ENCODE assay signal across 16 mouse cellular contexts in the genomic region with DNA sequence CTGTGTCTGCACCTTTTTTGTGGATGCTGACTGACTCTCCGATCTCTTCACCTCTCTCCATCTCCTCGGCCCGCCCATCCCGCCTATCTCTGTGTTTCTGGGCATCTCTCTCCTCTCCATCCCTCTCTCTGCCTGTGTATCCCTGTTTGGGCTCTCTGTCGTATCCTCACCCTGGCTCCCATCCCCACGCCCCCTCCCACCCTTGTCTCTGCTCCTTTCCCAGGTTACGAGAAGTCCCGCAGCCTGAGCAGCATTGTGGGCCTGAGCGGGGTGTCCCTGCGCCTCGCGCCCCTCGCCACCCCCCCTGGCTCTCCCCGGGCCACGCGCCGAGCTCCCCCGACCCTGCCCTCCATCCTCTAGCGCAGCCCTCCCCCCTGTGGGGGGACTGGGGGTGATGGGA. TPM values are rescaled to one million over a fixed set of nuclear protein-coding genes. Genes with fewer than 3 reads are reported as not detected.
A peak's percentile ranks its signal among the peaks of the same experiment; 100 is the strongest.
DNase-seq lines count a peak whose midpoint lies in the region; ATAC-seq lines count a peak whose summit lies in the region.
"Had no signal": no experiment of that assay in that cellular context is flagged by ENCODE, and none has a peak within 500 bp of the region (broad histone marks: within the 10 kb centered on the region; RNA-seq: fewer than 3 reads in every experiment).

No protein-coding gene starts in this region.

- DNase-seq in cerebellum, adult 11-12 months: peak; percentile 60
- peak; percentile 52 to 62 for DNase-seq in cerebellum, postnatal 25 days
- DNase-seq in left cerebral cortex, postnatal 25 days (ENCODE audit: low spot score in 2 of 2): no peak
- DNase-seq in ovary, postnatal 14 days (ENCODE audit: low spot score): no peak
- DNase-seq: gastrocnemius, postnatal 10 days; liver; lung, adult 18-20 months; lung, postnatal 36 days had no signal

- peaks cover 54% of the 10 kb centered on the region for H3K27me3 ChIP-seq in hindbrain, embryonic 12.5 days
- peaks cover 19% of the 10 kb centered on the region for H3K27me3 ChIP-seq in hindbrain, embryonic 16.5 days (replicated peaks; ENCODE audit: control insufficient read depth, insufficient read depth, low read length)
- H3K27me3 ChIP-seq in midbrain, embryonic 13.5 days: peaks cover 51% of the 10 kb centered on the region
- H3K27me3 ChIP-seq: CH12.LX had no signal

- no peak overlapping the region for H3K4me3 ChIP-seq in hindbrain, embryonic 12.5 days
- H3K4me3 ChIP-seq in hindbrain, embryonic 16.5 days (ENCODE audit: low read length): no peak overlapping the region
- no peak overlapping the region for H3K4me3 ChIP-seq in midbrain, embryonic 13.5 days (replicated peaks)
- H3K4me3 ChIP-seq: intestine, embryonic 15.5 days; stomach, embryonic 15.5 days had no signal

- peaks cover 34% of the 10 kb centered on the region for H3K4me1 ChIP-seq in hindbrain, embryonic 12.5 days
- no peaks in the 10 kb centered on the region for H3K4me1 ChIP-seq in hindbrain, embryonic 16.5 days (ENCODE audit: control insufficient read depth, insufficient read depth, low read depth, low read length)
- peaks cover 40% of the 10 kb centered on the region for H3K4me1 ChIP-seq in midbrain, embryonic 13.5 days (replicated peaks)

- 11% methylated on average over 19 of the region's 19 CpGs for WGBS in hindbrain, embryonic 12.5 days
- 16% methylated on average over 19 of the region's 19 CpGs for WGBS in hindbrain, embryonic 16.5 days
- 10% methylated on average over 19 of the region's 19 CpGs for WGBS in midbrain, embryonic 13.5 days

- ATAC-seq in cerebellum, adult (ENCODE audit: insufficient number of reproducible peaks, low FRiP score, low TSS enrichment): no peak
- no peak for ATAC-seq in hindbrain, embryonic 12.5 days (ENCODE audit: low FRiP score)
- no peak for ATAC-seq in hindbrain, embryonic 16.5 days
- ATAC-seq in midbrain, embryonic 13.5 days: no peak
- ATAC-seq: intestine, embryonic 15.5 days had no signal

- H3K4me2 ChIP-seq in hindbrain, embryonic 12.5 days (replicated peaks): peak overlapping the region; percentile 30
- no peak overlapping the region for H3K4me2 ChIP-seq in hindbrain, embryonic 16.5 days (ENCODE audit: low read length)
- H3K4me2 ChIP-seq in midbrain, embryonic 13.5 days (replicated peaks): peak overlapping the region; percentile 33
- H3K4me2 ChIP-seq: intestine, embryonic 15.5 days; stomach, embryonic 15.5 days had no signal

- no peaks in the 10 kb centered on the region for H3K36me3 ChIP-seq in hindbrain, embryonic 12.5 days
- no peaks in the 10 kb centered on the region for H3K36me3 ChIP-seq in hindbrain, embryonic 16.5 days (ENCODE audit: control insufficient read depth, insufficient read depth, low read length)
- H3K36me3 ChIP-seq in midbrain, embryonic 13.5 days: no peaks in the 10 kb centered on the region
- H3K36me3 ChIP-seq: intestine, embryonic 15.5 days; stomach, embryonic 15.5 days had no signal

- 0 out of 2 replicates have a peak overlapping the region, but pooled peaks have one; percentile 32 for H3K9ac ChIP-seq in hindbrain, embryonic 12.5 days
- no peak overlapping the region for H3K9ac ChIP-seq in hindbrain, embryonic 16.5 days (ENCODE audit: low read depth, low read length)
- no peak overlapping the region; the same call in 1 of the 2 replicates for H3K9ac ChIP-seq in midbrain, embryonic 13.5 days (replicated peaks)
- H3K9ac ChIP-seq: intestine, embryonic 15.5 days; stomach, embryonic 15.5 days had no signal

- H3K9me3 ChIP-seq in hindbrain, embryonic 12.5 days (replicated peaks): 0 out of 2 replicates have a peak, but pooled peaks cover 3% of the 10 kb centered on the region
- no peaks in the 10 kb centered on the region for H3K9me3 ChIP-seq in hindbrain, embryonic 16.5 days (ENCODE audit: control insufficient read depth, low read length)
- H3K9me3 ChIP-seq in midbrain, embryonic 13.5 days: no peaks in the 10 kb centered on the region
- H3K9me3 ChIP-seq: intestine, embryonic 15.5 days; stomach, embryonic 15.5 days had no signal

- intact Hi-C loops in left cerebral cortex, postnatal 25 days (cut with DNase I): no loop called here

- H3K27ac ChIP-seq in hindbrain, embryonic 12.5 days: no peak overlapping the region
- H3K27ac ChIP-seq in hindbrain, embryonic 16.5 days (ENCODE audit: low read depth, low read length): no peak overlapping the region
- H3K27ac ChIP-seq in midbrain, embryonic 13.5 days: no peak overlapping the region
- H3K27ac ChIP-seq: intestine, embryonic 15.5 days; stomach, embryonic 15.5 days had no signal

RNA-seq across cellular contexts. Expression of gene Kcnc3, which starts 11.2 kb away (rescaled TPM):
- 3.4 and 3.8 TPM in 2 replicates for polyA plus RNA-seq in hindbrain, embryonic 12.5 days (2016; fragmentation: Nextera tagmentation; extraction: Ambion mirVana)
- 6.4 and 8.5 TPM in 2 replicates for polyA plus RNA-seq in hindbrain, embryonic 16.5 days (2015; fragmentation: Nextera tagmentation; extraction: Ambion mirVana)
- polyA plus RNA-seq in midbrain, embryonic 13.5 days (2015; fragmentation: Nextera tagmentation; extraction: Ambion mirVana): 3.7 and 4.4 TPM in 2 replicates
- total RNA-seq in left cerebral cortex, postnatal 25 days (2021): 10 to 100 TPM; 85.1 to 94.3 TPM

RNA-seq across cellular contexts. Expression of gene Napsa, which starts 29.5 kb away (rescaled TPM):
- 0.87 and 1.2 TPM in 2 replicates for polyA plus RNA-seq in hindbrain, embryonic 12.5 days (2016; fragmentation: Nextera tagmentation; extraction: Ambion mirVana)
- polyA plus RNA-seq in hindbrain, embryonic 16.5 days (2015; fragmentation: Nextera tagmentation; extraction: Ambion mirVana): 1.1 and 1.6 TPM in 2 replicates
- polyA plus RNA-seq in midbrain, embryonic 13.5 days (2015; fragmentation: Nextera tagmentation; extraction: Ambion mirVana): 0.64 and 1.3 TPM in 2 replicates
- under 1 TPM in 1 of 2 experiments, not detected in 1; 0.21 TPM for total RNA-seq in left cerebral cortex, postnatal 25 days (2021)
- total RNA-seq: layer of hippocampus, adult 18-20 months had no signal

RNA-seq across cellular contexts. Expression of gene Nr1h2, which starts 47.9 kb away (rescaled TPM):
- 71.5 and 75.8 TPM in 2 replicates for polyA plus RNA-seq in hindbrain, embryonic 12.5 days (2016; fragmentation: Nextera tagmentation; extraction: Ambion mirVana)
- polyA plus RNA-seq in hindbrain, embryonic 16.5 days (2015; fragmentation: Nextera tagmentation; extraction: Ambion mirVana): 62.0 and 66.1 TPM in 2 replicates
- polyA plus RNA-seq in midbrain, embryonic 13.5 days (2015; fragmentation: Nextera tagmentation; extraction: Ambion mirVana): 71.3 and 74.9 TPM in 2 replicates
- total RNA-seq in left cerebral cortex, postnatal 25 days (2021): 10 to 100 TPM; 64.6 to 68.6 TPM

RNA-seq across cellular contexts. Expression of gene Pold1, which starts 53.0 kb away (rescaled TPM):
- 72.1 and 73.5 TPM in 2 replicates for polyA plus RNA-seq in hindbrain, embryonic 12.5 days (2016; fragmentation: Nextera tagmentation; extraction: Ambion mirVana)
- polyA plus RNA-seq in hindbrain, embryonic 16.5 days (2015; fragmentation: Nextera tagmentation; extraction: Ambion mirVana): 20.5 and 26.3 TPM in 2 replicates
- polyA plus RNA-seq in midbrain, embryonic 13.5 days (2015; fragmentation: Nextera tagmentation; extraction: Ambion mirVana): 38.7 and 40.1 TPM in 2 replicates
- 1 to 10 TPM; 5.7 to 6.0 TPM for total RNA-seq in left cerebral cortex, postnatal 25 days (2021)

Comparison
In these comparisons a context has a peak if more than half of its experiments do, and no peak if none do; other contexts are left out.
1. DNase-seq: peak in cerebellum, adult 11-12 months (single experiment) and cerebellum, postnatal 25 days (2 of 2); none in left cerebral cortex, postnatal 25 days (0 of 2) and ovary, postnatal 14 days (single experiment).